8 mouse cellular contexts compared by ENCODE assay signal in the genomic region with DNA sequence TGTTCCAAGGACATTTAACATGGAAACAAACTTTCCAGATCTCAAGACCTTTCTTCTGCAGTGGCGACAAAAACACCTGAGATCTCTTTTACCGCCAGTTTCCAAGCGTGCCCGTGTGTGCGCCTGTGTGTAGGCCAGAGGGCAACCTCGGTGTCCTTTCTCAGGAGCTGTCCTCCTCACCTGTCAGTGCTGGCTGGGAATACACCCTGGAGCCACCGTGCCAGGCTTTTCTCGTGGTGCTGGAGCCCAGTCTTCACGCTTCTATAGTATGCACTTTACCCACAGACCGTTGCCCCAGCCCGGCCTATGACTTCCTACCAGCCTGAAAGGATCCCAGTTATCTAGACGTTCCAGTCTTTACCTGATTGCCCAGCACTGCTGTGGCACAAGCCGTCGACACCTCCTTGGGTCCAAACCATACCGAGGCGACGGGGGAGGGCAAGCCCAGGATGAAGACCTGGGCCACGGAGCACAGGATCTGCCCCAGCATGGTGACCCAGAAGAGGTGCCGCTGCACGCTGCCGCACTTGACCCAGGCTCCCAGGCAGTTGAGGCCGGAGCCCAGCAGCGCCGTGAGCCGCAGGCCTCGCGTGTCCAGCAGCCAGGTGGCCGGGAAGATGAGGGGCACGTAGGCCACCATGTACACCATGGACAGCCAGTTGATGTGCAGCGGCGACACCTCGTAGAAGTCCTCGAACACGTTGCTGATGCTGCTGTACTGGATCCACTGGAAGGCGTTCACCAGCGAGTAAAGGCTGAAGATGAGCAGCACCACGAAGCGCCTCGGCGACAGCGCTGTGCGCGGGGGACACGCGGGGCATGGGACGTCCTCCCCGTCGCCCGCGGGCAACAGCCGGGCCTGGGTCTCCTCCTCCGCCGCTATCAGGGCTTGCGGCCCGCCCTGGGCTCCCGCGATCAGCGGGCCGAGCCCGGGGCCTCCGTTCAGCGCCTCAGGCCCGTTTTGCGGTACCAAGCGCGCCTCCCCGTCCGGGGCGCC. TPM values are rescaled to one million over a fixed set of nuclear protein-coding genes. Genes with fewer than 3 reads are reported as not detected.
A peak's percentile ranks its signal among the peaks of the same experiment; 100 is the strongest.
DNase-seq lines count a peak whose midpoint lies in the region; ATAC-seq and TF ChIP-seq lines count a peak whose summit lies in the region.

No protein-coding gene starts in this region.

- H3K27me3 ChIP-seq in G1E (ENCODE audit: insufficient read depth, low read length) = no peaks in the 10 kb centered on the region
- H3K27me3 ChIP-seq in embryonic facial prominence, embryonic 10.5 days (replicated peaks; ENCODE audit: low read depth, poor library complexity, severe bottlenecking) = no peaks in the 10 kb centered on the region
- no peaks in the 10 kb centered on the region for H3K27me3 ChIP-seq in heart, embryonic 11.5 days (ENCODE audit: control insufficient read depth, insufficient read depth, low read length)
- H3K27me3 ChIP-seq in kidney, postnatal 0 days (ENCODE audit: insufficient read depth, low read length) = no peaks in the 10 kb centered on the region
- H3K27me3 ChIP-seq in liver, postnatal 0 days (ENCODE audit: insufficient read depth, low read length) = no peaks in the 10 kb centered on the region

- peaks cover 26% of the 10 kb centered on the region for H3K4me1 ChIP-seq in G1E (ENCODE audit: insufficient read depth, low read depth, low read length)
- peaks cover 29% of the 10 kb centered on the region for H3K4me1 ChIP-seq in embryonic facial prominence, embryonic 10.5 days
- H3K4me1 ChIP-seq in heart, embryonic 11.5 days (ENCODE audit: control insufficient read depth, insufficient read depth, low read length) = 0 out of 2 replicates have a peak, but pooled peaks cover 8% of the 10 kb centered on the region
- peaks cover 16% of the 10 kb centered on the region for H3K4me1 ChIP-seq in kidney, postnatal 0 days (replicated peaks; ENCODE audit: insufficient read depth, low read length)
- peaks cover 14% of the 10 kb centered on the region for H3K4me1 ChIP-seq in liver, postnatal 0 days (ENCODE audit: insufficient read depth)

- H3K4me2 ChIP-seq in heart, embryonic 11.5 days = peak overlapping the region; percentile 99
- peak overlapping the region; percentile 98 for H3K4me2 ChIP-seq in kidney, postnatal 0 days (ENCODE audit: low read length)
- peak overlapping the region; percentile 100 for H3K4me2 ChIP-seq in liver, postnatal 0 days (ENCODE audit: low read depth, low read length)

- peak overlapping the region; percentile 94 for H3K9ac ChIP-seq in heart, embryonic 11.5 days (ENCODE audit: low read depth, low read length)
- H3K9ac ChIP-seq in kidney, postnatal 0 days (ENCODE audit: low read depth, low read length) = peak overlapping the region; percentile 89
- peak overlapping the region; percentile 84 for H3K9ac ChIP-seq in liver, postnatal 0 days (replicated peaks)

- H3K36me3 ChIP-seq in G1E (replicated peaks) = peaks cover 17% of the 10 kb centered on the region
- peaks cover 11% of the 10 kb centered on the region for H3K36me3 ChIP-seq in embryonic facial prominence, embryonic 10.5 days (replicated peaks)
- peaks cover 5% of the 10 kb centered on the region; the same call in 1 of the 2 replicates for H3K36me3 ChIP-seq in heart, embryonic 11.5 days (ENCODE audit: control insufficient read depth, insufficient read depth, low read length)
- no peaks in the 10 kb centered on the region for H3K36me3 ChIP-seq in kidney, postnatal 0 days (ENCODE audit: insufficient read depth, low read length)
- H3K36me3 ChIP-seq in liver, postnatal 0 days (replicated peaks; ENCODE audit: insufficient read depth, low read length) = 0 out of 2 replicates have a peak, but pooled peaks cover 2% of the 10 kb centered on the region

- no peak for ATAC-seq in G1E (ENCODE audit: extremely low read depth, insufficient number of reproducible peaks, low FRiP score, poor library complexity, severe bottlenecking)
- peak; percentile 40; the same call in 1 of the 2 replicates for ATAC-seq in heart, embryonic 11.5 days (replicated peaks; ENCODE audit: insufficient number of reproducible peaks, low FRiP score, low TSS enrichment)
- no peak; the same call in 1 of the 2 replicates for ATAC-seq in kidney, postnatal 0 days (replicated peaks; ENCODE audit: low FRiP score, low read depth)
- ATAC-seq in liver, postnatal 0 days = peak; percentile 37

- no peak for TF ChIP-seq EP300 in liver, postnatal 0 days (IDR thresholded peaks at IDR 0.05; ENCODE audit: low read depth)

- no peak for TF ChIP-seq CTCF in G1E (IDR thresholded peaks at IDR 0.05; ENCODE audit: low read depth, low read length)
- no peak for TF ChIP-seq CTCF in kidney, postnatal 0 days (IDR thresholded peaks at IDR 0.05; ENCODE audit: low read depth)
- no peak for TF ChIP-seq CTCF in liver, postnatal 0 days (IDR thresholded peaks at IDR 0.05; ENCODE audit: low read depth)

- DNase-seq in adrenal gland, adult 8-10 months = peak; percentile 28
- DNase-seq in adrenal gland, postnatal 10 days = no peak
- no peak for DNase-seq in G1E (ENCODE audit: low spot score)
- no peak for DNase-seq in embryonic facial prominence, embryonic 10.5 days (ENCODE audit: low spot score)
- DNase-seq in kidney, postnatal 0 days (ENCODE audit: low spot score) = peak; percentile 38
- peak; percentile 47 for DNase-seq in liver, postnatal 0 days
- DNase-seq in retina, postnatal 7 days (ENCODE audit: low read depth, low spot score) = peak; percentile 28

- peak overlapping the region; percentile 92 for H3K27ac ChIP-seq in embryonic facial prominence, embryonic 10.5 days (replicated peaks)
- H3K27ac ChIP-seq in heart, embryonic 11.5 days (ENCODE audit: low read depth, low read length) = peak overlapping the region; percentile 91
- peak overlapping the region; percentile 87 for H3K27ac ChIP-seq in kidney, postnatal 0 days
- peak overlapping the region; percentile 77 for H3K27ac ChIP-seq in liver, postnatal 0 days (ENCODE audit: low read depth)

- H3K4me3 ChIP-seq in G1E (ENCODE audit: low read depth, low read length) = peak overlapping the region; percentile 98
- peak overlapping the region; percentile 92 for H3K4me3 ChIP-seq in embryonic facial prominence, embryonic 10.5 days
- peak overlapping the region; percentile 85 for H3K4me3 ChIP-seq in heart, embryonic 11.5 days (ENCODE audit: low read depth, low read length)
- peak overlapping the region; percentile 76 for H3K4me3 ChIP-seq in kidney, postnatal 0 days (replicated peaks; ENCODE audit: low read depth, low read length)
- peak overlapping the region; percentile 76 for H3K4me3 ChIP-seq in liver, postnatal 0 days (ENCODE audit: low read depth, low read length)

- no peaks in the 10 kb centered on the region for H3K9me3 ChIP-seq in G1E (replicated peaks)
- H3K9me3 ChIP-seq in embryonic facial prominence, embryonic 10.5 days = no peaks in the 10 kb centered on the region
- no peaks in the 10 kb centered on the region for H3K9me3 ChIP-seq in heart, embryonic 11.5 days (replicated peaks; ENCODE audit: control insufficient read depth, low read length)
- no peaks in the 10 kb centered on the region for H3K9me3 ChIP-seq in kidney, postnatal 0 days (replicated peaks; ENCODE audit: low read length)
- H3K9me3 ChIP-seq in liver, postnatal 0 days (ENCODE audit: low read length) = no peaks in the 10 kb centered on the region

- 2% methylated on average over 69 of the region's 69 CpGs for WGBS in embryonic facial prominence, embryonic 10.5 days
- WGBS in heart, embryonic 11.5 days (ENCODE audit: insufficient replicate concordance) = 3% methylated on average over 64 of the region's 69 CpGs
- WGBS in kidney, postnatal 0 days = 2% methylated on average over 64 of the region's 69 CpGs
- 4% methylated on average over 67 of the region's 69 CpGs for WGBS in liver, postnatal 0 days (ENCODE audit: insufficient replicate concordance)

RNA-seq across cellular contexts. Expression of gene Flvcr1, which starts 0.6 kb away (rescaled TPM):
- 10 to 100 TPM; 12.4 to 20.8 (median 16.6) TPM for total RNA-seq in adrenal gland, adult 8-10 months (2022)
- total RNA-seq in adrenal gland, postnatal 10 days (2021) = 10 to 100 TPM; 18.1 to 24.0 TPM
- total RNA-seq in G1E (2014; fragmentation: Nextera tagmentation) = 18.7 and 20.2 TPM in 2 replicates
- 21.9 and 22.5 TPM in 2 replicates for total RNA-seq in G1E (2017)
- polyA plus RNA-seq in G1E (2012) = 8.2 and 8.8 TPM in 2 replicates
- 6.9 and 7.4 TPM in 2 replicates for polyA plus RNA-seq in embryonic facial prominence, embryonic 10.5 days (2016; fragmentation: Nextera tagmentation; extraction: Ambion mirVana)
- 5.4 and 5.6 TPM in 2 replicates for polyA plus RNA-seq in heart, embryonic 11.5 days (2014; fragmentation: Nextera tagmentation; extraction: Ambion mirVana)
- 7.5 and 7.9 TPM in 2 replicates for polyA plus RNA-seq in kidney, postnatal 0 days (2015; fragmentation: Nextera tagmentation; extraction: Ambion mirVana)
- polyA plus RNA-seq in liver, postnatal 0 days (2015; fragmentation: Nextera tagmentation; extraction: Ambion mirVana) = 2.6 and 3.0 TPM in 2 replicates

RNA-seq across cellular contexts. Expression of gene Spata45, which starts 11.1 kb away (rescaled TPM):
- total RNA-seq in adrenal gland, adult 8-10 months (2022) = not detected
- not detected for total RNA-seq in adrenal gland, postnatal 10 days (2021)
- total RNA-seq in G1E (2014; fragmentation: Nextera tagmentation) (not detected in 2 replicates), G1E (2017) (not detected in 2 replicates)
- polyA plus RNA-seq in G1E (2012) = not detected in 2 replicates
- not detected in 2 replicates for polyA plus RNA-seq in embryonic facial prominence, embryonic 10.5 days (2016; fragmentation: Nextera tagmentation; extraction: Ambion mirVana)
- 0.86 TPM in 1 of 2 replicates, not detected in the other for polyA plus RNA-seq in heart, embryonic 11.5 days (2014; fragmentation: Nextera tagmentation; extraction: Ambion mirVana)
- polyA plus RNA-seq in kidney, postnatal 0 days (2015; fragmentation: Nextera tagmentation; extraction: Ambion mirVana) = not detected in 2 replicates
- polyA plus RNA-seq in liver, postnatal 0 days (2015; fragmentation: Nextera tagmentation; extraction: Ambion mirVana) = 0.49 TPM in 1 of 2 replicates, not detected in the other

RNA-seq across cellular contexts. Expression of gene Tatdn3, which starts 37.4 kb away (rescaled TPM):
- total RNA-seq in adrenal gland, adult 8-10 months (2022) = 10 to 100 TPM; 11.4 to 38.0 (median 23.8) TPM
- 10 to 100 TPM; 20.4 to 34.7 TPM for total RNA-seq in adrenal gland, postnatal 10 days (2021)
- 33.6 and 53.0 TPM in 2 replicates for total RNA-seq in G1E (2014; fragmentation: Nextera tagmentation)
- 36.8 and 50.0 TPM in 2 replicates for total RNA-seq in G1E (2017)
- polyA plus RNA-seq in G1E (2012) = 0.77 and 1.6 TPM in 2 replicates
- 10.3 and 12.4 TPM in 2 replicates for polyA plus RNA-seq in embryonic facial prominence, embryonic 10.5 days (2016; fragmentation: Nextera tagmentation; extraction: Ambion mirVana)
- polyA plus RNA-seq in heart, embryonic 11.5 days (2014; fragmentation: Nextera tagmentation; extraction: Ambion mirVana) = 19.6 and 20.3 TPM in 2 replicates
- polyA plus RNA-seq in kidney, postnatal 0 days (2015; fragmentation: Nextera tagmentation; extraction: Ambion mirVana) = 15.6 and 16.1 TPM in 2 replicates
- polyA plus RNA-seq in liver, postnatal 0 days (2015; fragmentation: Nextera tagmentation; extraction: Ambion mirVana) = 6.0 and 6.5 TPM in 2 replicates

RNA-seq across cellular contexts. Expression of gene Nsl1, which starts 37.5 kb away (rescaled TPM):
- 1 to 10 TPM in 1 of 4 experiments, under 1 TPM in 3; 0.35 to 1.1 (median 0.72) TPM for total RNA-seq in adrenal gland, adult 8-10 months (2022)
- total RNA-seq in adrenal gland, postnatal 10 days (2021) = 1 to 10 TPM; 3.5 to 5.1 TPM
- total RNA-seq in G1E (2014; fragmentation: Nextera tagmentation) (12.5 and 13.4 TPM in 2 replicates), G1E (2017) (18.1 and 22.1 TPM in 2 replicates)
- polyA plus RNA-seq in G1E (2012) = 19.4 and 25.6 TPM in 2 replicates
- 35.4 and 38.6 TPM in 2 replicates for polyA plus RNA-seq in embryonic facial prominence, embryonic 10.5 days (2016; fragmentation: Nextera tagmentation; extraction: Ambion mirVana)
- 12.7 and 14.0 TPM in 2 replicates for polyA plus RNA-seq in heart, embryonic 11.5 days (2014; fragmentation: Nextera tagmentation; extraction: Ambion mirVana)
- polyA plus RNA-seq in kidney, postnatal 0 days (2015; fragmentation: Nextera tagmentation; extraction: Ambion mirVana) = 8.6 and 12.1 TPM in 2 replicates
- polyA plus RNA-seq in liver, postnatal 0 days (2015; fragmentation: Nextera tagmentation; extraction: Ambion mirVana) = 5.2 and 5.7 TPM in 2 replicates

RNA-seq across cellular contexts. Expression of gene Vash2, which starts 46.2 kb away (rescaled TPM):
- under 1 TPM in 3 of 4 experiments, not detected in 1; 0.10 to 0.27 (median 0.25) TPM for total RNA-seq in adrenal gland, adult 8-10 months (2022)
- total RNA-seq in adrenal gland, postnatal 10 days (2021) = 1 to 10 TPM; 1.3 to 3.1 TPM
- total RNA-seq in G1E (2014; fragmentation: Nextera tagmentation) = not detected in 2 replicates
- 0.06 and 0.22 TPM in 2 replicates for total RNA-seq in G1E (2017)
- not detected in 2 replicates for polyA plus RNA-seq in G1E (2012)
- 52.7 and 56.7 TPM in 2 replicates for polyA plus RNA-seq in embryonic facial prominence, embryonic 10.5 days (2016; fragmentation: Nextera tagmentation; extraction: Ambion mirVana)
- polyA plus RNA-seq in heart, embryonic 11.5 days (2014; fragmentation: Nextera tagmentation; extraction: Ambion mirVana) = 66.2 and 75.8 TPM in 2 replicates
- polyA plus RNA-seq in kidney, postnatal 0 days (2015; fragmentation: Nextera tagmentation; extraction: Ambion mirVana) = 14.0 and 15.7 TPM in 2 replicates
- polyA plus RNA-seq in liver, postnatal 0 days (2015; fragmentation: Nextera tagmentation; extraction: Ambion mirVana) = 0.27 and 0.31 TPM in 2 replicates

Comparison
In these comparisons a context has a peak if more than half of its experiments do, and no peak if none do; other contexts are left out.
1. DNase-seq: peak in adrenal gland, adult 8-10 months (single experiment), kidney, postnatal 0 days (single experiment), liver, postnatal 0 days (single experiment) and retina, postnatal 7 days (single experiment); none in adrenal gland, postnatal 10 days (single experiment), G1E (single experiment) and embryonic facial prominence, embryonic 10.5 days (single experiment).
2. ATAC-seq: peak in heart, embryonic 11.5 days (single experiment) and liver, postnatal 0 days (single experiment); none in G1E (single experiment) and kidney, postnatal 0 days (single experiment).
3. Peak in every context shown above with its lines, with median percentiles within 50 percentile points of each other: H3K4me3 ChIP-seq, H3K27ac ChIP-seq, H3K4me2 ChIP-seq and H3K9ac ChIP-seq.